Mouse (Mus musculus): ENCODE measurements around the gene Adgre5. TPM values are rescaled to one million over a fixed set of nuclear protein-coding genes. Genes with fewer than 3 reads are reported as not detected.

The Adgre5 gene
- polyA plus RNA-seq, 1 experiment from 2014 or later = 8.1 TPM

GRCm38 (mm10) chr8:83741849-83742655, 926 bp upstream of the Adgre5 start:
- Histone ChIP-seq H3K4me1 (replicated peaks; ENCODE audit: control insufficient read depth, insufficient read depth, low read length) (peaks cover 11% of the 10 kb centered on the region), H3K27ac (ENCODE audit: low read length) (no peak overlapping the region), H3K9ac (replicated peaks; ENCODE audit: low read depth, low read length) (no peak overlapping the region), H3K36me3 (ENCODE audit: control insufficient read depth, insufficient read depth) (no peaks in the 10 kb centered on the region), H3K4me2 (ENCODE audit: low read length) (peak overlapping the region; percentile 81; the same call in 1 of the 2 replicates), H3K27me3 (replicated peaks; ENCODE audit: control insufficient read depth, insufficient read depth, low read length) (peaks cover 25% of the 10 kb centered on the region), H3K9me3 (ENCODE audit: control insufficient read depth, low read length) (no peaks in the 10 kb centered on the region), H3K4me3 (replicated peaks; ENCODE audit: low read length) (no peak overlapping the region; the same call in 1 of the 2 replicates)
- no peak for ATAC-seq
- 74% methylated on average over 19 of the region's 19 CpGs for WGBS

- ATAC-seq = no peak
- Histone ChIP-seq H3K27ac (ENCODE audit: low read length) (no peak overlapping the region), H3K4me3 (replicated peaks; ENCODE audit: low read length) (peak overlapping the region; percentile 47), H3K9ac (replicated peaks; ENCODE audit: low read depth, low read length) (peak overlapping the region; percentile 54), H3K4me1 (replicated peaks; ENCODE audit: control insufficient read depth, insufficient read depth, low read length) (peaks cover 11% of the 10 kb centered on the region), H3K36me3 (ENCODE audit: control insufficient read depth, insufficient read depth) (no peaks in the 10 kb centered on the region), H3K4me2 (ENCODE audit: low read length) (peak overlapping the region; percentile 81), H3K27me3 (replicated peaks; ENCODE audit: control insufficient read depth, insufficient read depth, low read length) (peaks cover 25% of the 10 kb centered on the region), H3K9me3 (ENCODE audit: control insufficient read depth, low read length) (no peaks in the 10 kb centered on the region)
- WGBS = 14% methylated on average over 3 of the region's 3 CpGs
These were observed 545 bp downstream of the Adgre5 start for GRCm38 (mm10) chr8:83740586-83740975.

DNA sequence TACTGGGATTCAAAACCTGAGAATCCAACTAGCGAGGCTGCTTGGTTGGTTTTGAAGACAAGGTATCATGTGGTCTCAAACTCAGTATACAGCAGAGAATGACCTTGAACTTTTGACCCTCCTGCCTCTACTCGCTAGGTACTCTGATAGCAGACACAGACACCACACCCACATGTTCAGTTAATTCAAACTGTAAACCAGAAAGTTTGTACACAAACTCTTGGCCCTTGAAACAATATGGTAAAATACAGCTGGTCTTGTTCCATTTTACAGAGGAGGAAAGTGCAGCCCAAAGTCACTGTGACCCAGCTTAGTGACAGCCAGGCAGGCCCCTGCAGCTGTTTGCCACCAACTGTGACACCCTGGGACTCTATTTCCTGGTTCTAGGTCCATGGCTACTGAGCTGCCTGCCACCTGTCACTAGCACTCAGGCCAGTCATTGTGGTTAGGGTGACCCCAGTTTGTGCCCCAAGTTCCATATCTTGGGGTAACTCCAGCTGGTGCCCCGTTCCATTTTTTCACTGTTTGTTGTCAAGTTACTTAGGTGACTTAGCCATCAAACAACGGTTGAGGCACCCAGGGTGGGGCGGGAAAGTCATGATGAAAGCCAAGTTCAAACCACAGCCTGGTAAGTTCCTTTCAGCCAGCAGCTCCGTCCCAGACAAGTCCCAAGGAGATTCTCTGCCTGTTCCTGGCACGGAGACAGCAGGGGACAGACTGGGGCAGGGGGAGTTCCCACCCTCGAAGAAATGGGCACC, 1.2 kb downstream of the Adgre5 start:
- Histone ChIP-seq H3K4me2 (ENCODE audit: low read length) (no peak overlapping the region), H3K4me1 (replicated peaks; ENCODE audit: control insufficient read depth, insufficient read depth, low read length) (peaks cover 11% of the 10 kb centered on the region), H3K9me3 (ENCODE audit: control insufficient read depth, low read length) (no peaks in the 10 kb centered on the region), H3K4me3 (replicated peaks; ENCODE audit: low read length) (no peak overlapping the region), H3K27me3 (replicated peaks; ENCODE audit: control insufficient read depth, insufficient read depth, low read length) (peaks cover 25% of the 10 kb centered on the region), H3K27ac (ENCODE audit: low read length) (no peak overlapping the region), H3K9ac (replicated peaks; ENCODE audit: low read depth, low read length) (no peak overlapping the region), H3K36me3 (ENCODE audit: control insufficient read depth, insufficient read depth) (no peaks in the 10 kb centered on the region)
- 49% methylated on average over 8 of the region's 8 CpGs for WGBS
- no peak for ATAC-seq

DNA sequence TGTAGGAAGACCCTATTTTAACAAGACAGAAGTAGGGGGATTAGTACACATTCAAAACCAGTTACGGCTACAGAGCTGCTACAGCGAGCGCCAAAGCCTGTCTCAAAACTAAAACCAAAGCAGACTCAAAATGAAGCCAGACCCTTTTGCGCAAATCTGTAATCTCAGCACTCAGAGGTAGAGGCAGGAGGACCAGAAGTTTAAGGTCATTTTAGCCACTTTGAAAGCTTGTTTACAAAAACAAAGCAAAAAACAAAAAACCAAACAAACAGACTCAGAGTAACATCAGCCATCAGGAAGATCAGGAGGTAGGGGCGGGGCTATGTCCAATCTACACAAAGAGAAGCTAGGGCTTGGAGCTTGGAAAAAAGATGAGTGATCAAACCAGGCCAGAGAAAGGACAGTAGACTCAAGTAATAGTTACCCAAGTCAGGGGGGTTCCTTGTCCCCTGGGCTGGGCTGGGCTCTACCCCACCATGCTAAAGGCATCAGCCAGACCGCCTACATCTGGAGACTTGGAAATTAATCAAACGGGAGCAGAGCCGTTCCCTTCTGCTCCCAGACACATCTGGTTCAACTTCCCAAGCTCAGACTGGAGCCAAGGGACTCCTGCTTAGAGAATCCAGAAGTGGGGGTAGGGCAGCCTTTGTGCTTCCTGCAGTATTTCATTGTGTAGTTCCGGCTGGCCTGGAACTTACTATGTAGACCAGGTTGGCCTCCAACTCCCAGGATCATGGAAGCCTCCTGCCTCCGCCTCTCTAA, 2.0 kb downstream of the Adgre5 start:
- ATAC-seq = no peak
- no peak overlapping the region for H3K4me2 ChIP-seq (ENCODE audit: low read length)
- no peaks in the 10 kb centered on the region for H3K36me3 ChIP-seq (ENCODE audit: control insufficient read depth, insufficient read depth)
- peaks cover 25% of the 10 kb centered on the region for H3K27me3 ChIP-seq (replicated peaks; ENCODE audit: control insufficient read depth, insufficient read depth, low read length)
- no peaks in the 10 kb centered on the region for H3K9me3 ChIP-seq (ENCODE audit: control insufficient read depth, low read length)
- no peak overlapping the region for H3K4me3 ChIP-seq (replicated peaks; ENCODE audit: low read length)
- WGBS = 77% methylated on average over 10 of the region's 10 CpGs
- no peak overlapping the region for H3K27ac ChIP-seq (ENCODE audit: low read length)
- H3K4me1 ChIP-seq (replicated peaks; ENCODE audit: control insufficient read depth, insufficient read depth, low read length) = peaks cover 11% of the 10 kb centered on the region
- H3K9ac ChIP-seq (replicated peaks; ENCODE audit: low read depth, low read length) = no peak overlapping the region

GRCm38 (mm10) chr8:83737852-83738562, 3.1 kb downstream of the Adgre5 start:
- no peak for ATAC-seq
- Histone ChIP-seq H3K9me3 (ENCODE audit: control insufficient read depth, low read length) (no peaks in the 10 kb centered on the region), H3K27ac (ENCODE audit: low read length) (no peak overlapping the region), H3K4me1 (replicated peaks; ENCODE audit: control insufficient read depth, insufficient read depth, low read length) (peaks cover 11% of the 10 kb centered on the region), H3K9ac (replicated peaks; ENCODE audit: low read depth, low read length) (no peak overlapping the region), H3K4me3 (replicated peaks; ENCODE audit: low read length) (no peak overlapping the region), H3K36me3 (ENCODE audit: control insufficient read depth, insufficient read depth) (no peaks in the 10 kb centered on the region), H3K4me2 (ENCODE audit: low read length) (no peak overlapping the region), H3K27me3 (replicated peaks; ENCODE audit: control insufficient read depth, insufficient read depth, low read length) (peaks cover 25% of the 10 kb centered on the region)
- WGBS = 72% methylated on average over 4 of the region's 4 CpGs

DNA sequence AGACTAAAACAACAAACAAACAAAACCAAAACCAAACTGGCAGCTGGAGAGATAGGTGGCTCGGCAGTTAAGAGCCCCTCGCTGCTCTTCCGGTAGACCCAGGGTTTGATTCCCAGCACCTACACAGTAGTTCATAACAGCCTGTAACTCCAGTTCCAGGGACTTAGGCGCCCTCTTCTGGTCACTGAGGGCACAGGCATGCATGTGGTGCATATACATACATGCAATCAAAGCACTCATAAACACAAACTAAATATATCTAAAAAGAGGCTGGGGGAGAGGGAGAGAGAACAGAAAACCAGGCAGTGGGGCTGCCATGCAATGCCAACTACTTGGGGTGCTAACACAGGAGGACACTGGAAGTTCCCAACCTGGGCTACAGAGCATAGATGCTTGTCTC, 3.8 kb downstream of the Adgre5 start:
- H3K4me3 ChIP-seq (replicated peaks; ENCODE audit: low read length) = no peak overlapping the region
- H3K4me1 ChIP-seq (replicated peaks; ENCODE audit: control insufficient read depth, insufficient read depth, low read length) = peaks cover 11% of the 10 kb centered on the region
- H3K27ac ChIP-seq (ENCODE audit: low read length) = no peak overlapping the region
- H3K27me3 ChIP-seq (replicated peaks; ENCODE audit: control insufficient read depth, insufficient read depth, low read length) = peaks cover 21% of the 10 kb centered on the region
- H3K4me2 ChIP-seq (ENCODE audit: low read length) = no peak overlapping the region
- H3K9ac ChIP-seq (replicated peaks; ENCODE audit: low read depth, low read length) = no peak overlapping the region
- no peak for ATAC-seq
- H3K9me3 ChIP-seq (ENCODE audit: control insufficient read depth, low read length) = no peaks in the 10 kb centered on the region
- no peaks in the 10 kb centered on the region for H3K36me3 ChIP-seq (ENCODE audit: control insufficient read depth, insufficient read depth)
- 82% methylated on average over 4 of the region's 4 CpGs for WGBS

- Histone ChIP-seq H3K4me1 (replicated peaks; ENCODE audit: control insufficient read depth, insufficient read depth, low read length) (peaks cover 11% of the 10 kb centered on the region), H3K36me3 (ENCODE audit: control insufficient read depth, insufficient read depth) (no peaks in the 10 kb centered on the region), H3K4me2 (ENCODE audit: low read length) (no peak overlapping the region), H3K4me3 (replicated peaks; ENCODE audit: low read length) (no peak overlapping the region), H3K27me3 (replicated peaks; ENCODE audit: control insufficient read depth, insufficient read depth, low read length) (peaks cover 15% of the 10 kb centered on the region), H3K9ac (replicated peaks; ENCODE audit: low read depth, low read length) (no peak overlapping the region), H3K9me3 (ENCODE audit: control insufficient read depth, low read length) (no peaks in the 10 kb centered on the region), H3K27ac (ENCODE audit: low read length) (no peak overlapping the region)
- 93% methylated on average over 4 of the region's 4 CpGs for WGBS
- no peak for ATAC-seq
These were observed 4.4 kb downstream of the Adgre5 start for GRCm38 (mm10) chr8:83736681-83737080.

- Histone ChIP-seq H3K36me3 (ENCODE audit: control insufficient read depth, insufficient read depth) (no peaks in the 10 kb centered on the region), H3K9ac (replicated peaks; ENCODE audit: low read depth, low read length) (no peak overlapping the region), H3K27ac (ENCODE audit: low read length) (no peak overlapping the region), H3K4me2 (ENCODE audit: low read length) (no peak overlapping the region), H3K27me3 (replicated peaks; ENCODE audit: control insufficient read depth, insufficient read depth, low read length) (no peaks in the 10 kb centered on the region), H3K4me1 (replicated peaks; ENCODE audit: control insufficient read depth, insufficient read depth, low read length) (no peaks in the 10 kb centered on the region), H3K4me3 (replicated peaks; ENCODE audit: low read length) (no peak overlapping the region), H3K9me3 (ENCODE audit: control insufficient read depth, low read length) (no peaks in the 10 kb centered on the region)
- 86% methylated on average over 6 of the region's 6 CpGs for WGBS
- no peak for ATAC-seq
These were observed 8.2 kb downstream of the Adgre5 start for GRCm38 (mm10) chr8:83732919-83733318.

Data from forebrain, embryonic 16.5 days (tissue).